Mouse (Mus musculus) layer of hippocampus, adult 9-11 months (tissue): Measurements from ENCODE around the gene Gas1.

Experiments
- DNase-seq: peaks from one replicate; pipeline ENCODE4 v3.0.0; 2022

Gene Gas1

GRCm38 (mm10) chr13:60172366-60173017, 4.7 kb downstream of the Gas1 start:
- no peak for DNase-seq

GRCm38 (mm10) chr13:60171781-60172180, 5.4 kb downstream of the Gas1 start:
- no peak for DNase-seq

GRCm38 (mm10) chr13:60170898-60171715, 6.1 kb downstream of the Gas1 start:
- no peak for DNase-seq

GRCm38 (mm10) chr13:60169026-60169425, 8.1 kb downstream of the Gas1 start:
- DNase-seq: no peak

- DNase-seq: no peak
Observed at GRCm38 (mm10) chr13:60156294-60157126, 20.7 kb downstream of the Gas1 start.

GRCm38 (mm10) chr13:60154170-60154569, 23.0 kb downstream of the Gas1 start:
- DNase-seq: no peak

GRCm38 (mm10) chr13:60148235-60148634, 28.9 kb downstream of the Gas1 start:
- DNase-seq: no peak

- DNase-seq: no peak
Observed at GRCm38 (mm10) chr13:60147857-60148181, 29.3 kb downstream of the Gas1 start.

GRCm38 (mm10) chr13:60146994-60147856, 29.9 kb downstream of the Gas1 start:
- no peak for DNase-seq

GRCm38 (mm10) chr13:60146231-60146630, 30.9 kb downstream of the Gas1 start:
- DNase-seq: no peak

- DNase-seq: no peak
Observed at GRCm38 (mm10) chr13:60136962-60137361, 40.2 kb downstream of the Gas1 start.

- no peak for DNase-seq
Observed at GRCm38 (mm10) chr13:60134439-60134799, 42.7 kb downstream of the Gas1 start.

GRCm38 (mm10) chr13:60133716-60134438, 43.3 kb downstream of the Gas1 start:
- no peak for DNase-seq

GRCm38 (mm10) chr13:60131771-60132170, 45.4 kb downstream of the Gas1 start:
- no peak for DNase-seq

- DNase-seq: no peak
Observed at GRCm38 (mm10) chr13:60129541-60129940, 47.6 kb downstream of the Gas1 start.

GRCm38 (mm10) chr13:60126338-60126737, 50.8 kb downstream of the Gas1 start:
- DNase-seq: no peak

GRCm38 (mm10) chr13:60125501-60126305, 51.5 kb downstream of the Gas1 start:
- no peak for DNase-seq

- DNase-seq: no peak
Observed at GRCm38 (mm10) chr13:60125020-60125419, 52.1 kb downstream of the Gas1 start.

- DNase-seq: no peak
Observed at GRCm38 (mm10) chr13:60124456-60124855, 52.7 kb downstream of the Gas1 start.
